Mouse (Mus musculus) Patski (cell line): ENCODE data around the gene Csad. TPM values are rescaled to one million over a fixed set of nuclear protein-coding genes. Genes with fewer than 3 reads are reported as not detected.
"Not testable (repeated sequence)": the region's sequence is repeated elsewhere in the genome, so short reads cannot be mapped to it uniquely, and the experiment has no call there.

ENCODE experiments used
- ATAC-seq: fragments of 100-300 bp; one replicate; pipeline ENCODE4 v1.8.0; 2021
- CTCF ChIA-PET: fragments of 350-600 bp; sonication (Branson Sonifier 250); formaldehyde crosslinking; loops from one replicate; lab custom pipeline; 2022; ENCODE audit warnings: inconsistent platforms; lab: Charles Lee
- POLR2A ChIA-PET: fragments of 350-600 bp; sonication (Branson Sonifier 250); formaldehyde crosslinking; loops from one replicate; lab custom pipeline; 2022; ENCODE audit warnings: antibody characterized with exemption, inconsistent platforms; lab: Charles Lee
- DNase-seq: peaks from one replicate; pipeline ENCODE4 v3.0.0-alpha.2; 2011; ENCODE audit warnings: low read depth, low spot score
- H3K27me3 ChIP-seq: fragments of 371-371 bp; one replicate; pipeline ENCODE4 v1.5.1; 2021
- CTCF ChIP-seq: fragments of 100-300 bp; IDR thresholded peaks from one replicate; pipeline ENCODE4 v1.5.1; 2021
- in situ Hi-C: fragments of 300-500 bp; cut with MboI; formaldehyde crosslinking; loops from 3 replicates; pipeline ENCODE4 v1.11.1; 2018; ENCODE audit warnings: low pct_unique_long_range_greater_than_20kb, mixed read lengths
- polyA plus RNA-seq: library from polyadenylated mRNA; unstranded; gene quantifications from one replicate; pipeline ENCODE4 v1.2.3, GENCODE M21; 2021

The Csad gene
- polyA plus RNA-seq, 1 experiment from 2014 or later: 79.6 TPM

DNA sequence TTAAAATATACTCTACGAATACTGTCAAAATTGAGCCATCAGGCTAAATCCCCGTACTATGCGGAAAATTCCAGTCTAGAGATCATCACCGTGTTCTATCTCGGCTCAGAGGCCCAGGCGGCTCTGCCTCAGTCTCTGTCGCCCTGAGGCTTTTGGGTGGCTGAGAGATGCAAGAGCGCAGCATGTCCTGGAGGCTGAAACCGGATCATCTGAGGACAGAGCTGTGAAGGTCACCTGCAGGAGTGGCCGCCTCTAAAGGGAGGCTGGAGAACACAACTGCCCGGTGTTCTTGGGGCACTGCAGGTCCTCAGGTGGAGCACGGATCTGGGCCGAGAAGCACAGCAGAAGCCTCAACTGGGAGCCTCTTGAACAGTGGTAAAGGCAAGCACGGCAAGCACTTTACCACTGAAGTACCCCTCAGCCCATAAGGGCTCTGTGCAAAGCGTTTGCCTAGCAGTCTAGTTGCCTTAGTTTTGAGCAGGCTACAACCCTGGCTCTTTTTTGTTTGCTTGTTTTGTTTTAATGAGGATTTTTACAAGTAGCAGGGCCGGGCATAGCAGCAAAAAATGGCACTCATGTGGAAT lies 28.7 kb downstream of the Csad start:
- ChIA-PET POLR2A (interaction anchor here (1.1 kb wide), 2 partner anchors 10 to 31 kb away, joined by 3 to 4 read pairs; no protein-coding TSS in a partner anchor), CTCF (interaction anchor here (1.8 to 6.1 kb wide), 4 partner anchors 10 to 60 kb away, joined by 3 to 71 read pairs (median 10); no protein-coding TSS in a partner anchor)
- in situ Hi-C loops: loop anchor here (5.0 kb wide), 1 partner anchor 46 kb away; no protein-coding TSS in a partner anchor
- no peak for TF ChIP-seq CTCF
- DNase-seq (no peak), ATAC-seq (no peak)
- H3K27me3 ChIP-seq: no peaks in the 10 kb centered on the region

DNA sequence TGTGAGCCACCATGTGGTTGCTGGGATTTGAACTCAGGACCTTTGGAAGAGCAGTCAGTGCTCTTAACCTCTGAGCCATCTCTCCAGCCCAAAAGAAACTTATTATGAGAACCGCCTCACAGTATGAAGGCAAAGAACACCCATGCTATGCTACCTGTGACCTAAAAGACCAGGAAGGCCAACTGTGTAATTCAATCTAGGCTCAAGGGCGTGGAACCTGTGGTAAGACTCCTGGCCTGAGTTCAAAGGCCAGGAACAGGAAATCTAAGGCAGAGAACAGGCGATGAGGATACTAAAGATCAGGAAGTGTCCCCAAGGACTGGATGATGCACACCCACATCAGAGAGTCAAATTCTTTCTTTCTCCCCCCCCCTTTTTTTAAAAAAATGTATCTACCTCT lies 30.9 kb downstream of the Csad start:
- H3K27me3 ChIP-seq: no peaks in the 10 kb centered on the region
- DNase-seq: no peak
- TF ChIP-seq CTCF: no peak
- POLR2A ChIA-PET: no interaction called here
- CTCF ChIA-PET: no interaction called here
- in situ Hi-C loops: no loop called here
- ATAC-seq: no peak

DNA sequence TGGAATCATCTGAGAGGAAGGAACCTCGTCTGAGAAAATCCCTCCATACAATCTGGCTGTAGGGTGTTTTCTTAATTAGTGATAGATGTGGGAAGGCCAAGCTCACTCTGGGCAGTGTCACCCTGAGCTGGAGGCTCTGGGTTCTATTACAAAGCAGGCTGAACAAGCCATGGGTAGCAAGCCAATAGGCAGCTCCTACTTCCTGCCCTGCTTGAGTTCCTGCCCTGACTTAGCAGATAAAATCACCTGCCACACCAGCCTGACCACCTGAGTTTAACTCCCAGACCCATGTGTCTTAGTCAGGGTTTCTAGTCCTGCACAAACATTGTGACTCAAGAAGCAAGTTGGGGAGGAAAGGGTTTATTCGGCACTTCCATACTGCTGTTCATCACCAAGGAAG lies 35.5 kb downstream of the Csad start:
- no peak for TF ChIP-seq CTCF
- ATAC-seq (no peak), DNase-seq (no peak)
- POLR2A ChIA-PET: no interaction called here
- in situ Hi-C loops: no loop called here
- CTCF ChIA-PET: interaction anchor here (1.1 kb wide), 1 partner anchor 9 kb away, joined by 4 read pairs; no protein-coding TSS in a partner anchor
- no peaks in the 10 kb centered on the region for H3K27me3 ChIP-seq

DNA sequence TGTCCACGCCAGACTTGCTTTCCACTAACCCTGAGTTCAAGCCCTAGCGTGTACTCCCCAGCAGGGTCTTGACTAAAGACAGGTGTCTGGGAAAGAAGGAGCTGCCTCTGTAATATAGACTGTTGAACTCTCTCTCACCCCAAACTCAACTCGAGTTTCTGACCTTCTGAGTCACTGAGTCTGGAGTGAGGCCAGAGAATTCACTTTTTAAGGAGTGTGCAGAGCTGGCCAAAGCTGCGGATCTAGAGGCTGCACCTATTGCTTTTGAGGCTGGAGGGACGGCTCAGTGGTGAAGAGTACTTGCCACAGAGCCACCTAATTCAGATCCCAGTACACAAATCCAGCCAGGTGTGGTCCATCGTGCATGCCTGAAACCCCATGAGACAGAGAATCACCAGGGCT lies 36.9 kb downstream of the Csad start:
- CTCF ChIA-PET: interaction anchor here (1.5 to 3.8 kb wide), 5 partner anchors 18 to 72 kb away, joined by 4 to 15 read pairs (median 5); partner anchors contain the start of gene Soat2
- DNase-seq (peak; percentile 75), ATAC-seq (peak; percentile 87)
- in situ Hi-C loops: no loop called here
- POLR2A ChIA-PET: no interaction called here
- TF ChIP-seq CTCF: no peak
- H3K27me3 ChIP-seq: no peaks in the 10 kb centered on the region

DNA sequence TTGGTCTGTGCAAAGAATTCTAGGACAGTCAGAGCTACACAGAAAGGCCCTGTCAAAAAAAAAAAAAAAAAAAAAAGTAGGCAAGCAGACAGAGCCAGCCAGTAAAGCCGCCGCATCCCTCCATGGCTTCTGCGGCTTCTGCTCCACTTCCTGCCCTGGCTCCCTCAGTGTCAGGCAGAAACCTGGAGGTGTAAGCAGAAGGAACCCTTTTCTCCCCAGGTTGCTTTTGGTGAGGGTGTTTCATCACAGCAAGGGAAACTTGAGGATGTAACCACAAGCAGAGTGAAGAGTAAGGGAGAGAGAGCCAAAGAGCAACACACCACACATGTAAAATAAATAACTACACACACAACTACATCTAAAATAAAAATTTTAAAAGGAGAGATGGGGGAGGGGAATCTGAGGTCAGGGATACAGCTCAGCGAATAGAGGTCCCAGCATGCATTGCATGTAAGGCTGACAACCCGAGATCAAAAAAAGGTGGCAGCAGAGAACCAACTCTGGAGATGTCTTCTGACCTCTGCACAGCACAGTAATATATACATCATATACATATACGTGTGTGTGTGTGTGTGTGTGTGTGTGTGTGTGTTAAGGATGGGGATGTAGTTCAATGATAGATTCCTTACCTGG lies 38.9 kb downstream of the Csad start:
- ChIA-PET CTCF (interaction anchor here (0.9 to 3.8 kb wide), 6 partner anchors 11 to 74 kb away, joined by 3 to 15 read pairs (median 5); partner anchors contain the start of genes Igfbp6 and Soat2), POLR2A (interaction anchor here (0.7 kb wide), 1 partner anchor 1056 kb away, joined by 3 read pairs; no protein-coding TSS in a partner anchor)
- H3K27me3 ChIP-seq: no peaks in the 10 kb centered on the region
- in situ Hi-C loops: no loop called here
- ATAC-seq (no peak), DNase-seq (no peak)
- TF ChIP-seq CTCF: no peak

DNA sequence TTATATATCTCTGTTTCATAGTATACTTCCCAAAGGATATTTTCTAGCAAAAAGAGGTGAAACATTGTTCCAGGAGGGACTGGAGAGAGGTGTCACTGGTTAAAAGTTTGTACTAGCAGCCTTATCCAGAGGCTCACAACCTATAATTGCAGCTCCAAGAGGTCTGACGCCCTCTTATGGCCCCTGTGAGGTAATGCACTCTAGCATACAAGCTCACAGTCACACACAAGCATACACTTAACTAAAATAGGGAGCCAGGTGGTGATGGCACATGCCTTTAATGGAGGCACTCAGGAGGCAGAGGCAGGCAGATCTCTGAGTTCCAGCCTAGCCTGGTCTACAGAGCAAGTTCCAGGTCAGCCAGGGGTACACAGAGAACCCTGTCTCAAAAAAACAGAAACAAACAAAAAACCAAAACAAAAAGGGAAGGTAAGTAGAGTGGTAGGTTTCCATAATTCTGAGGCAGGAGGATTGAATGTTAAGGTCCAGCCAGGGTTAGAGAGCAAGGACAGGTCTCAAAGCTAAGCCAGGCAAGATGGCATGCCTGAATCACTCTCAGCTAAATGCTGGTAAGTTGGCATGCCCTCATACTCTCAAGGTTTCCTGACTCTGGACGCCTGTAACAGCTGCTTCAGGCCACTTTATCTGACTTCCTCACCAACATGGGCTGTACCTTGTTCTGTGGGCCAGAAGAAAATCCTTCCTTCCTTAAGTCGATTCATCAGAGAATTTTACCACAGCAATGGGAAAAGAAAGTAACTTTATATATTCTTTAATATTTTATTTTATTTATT lies 40.4 kb downstream of the Csad start:
- no peak for DNase-seq
- ChIA-PET CTCF (interaction anchor here (3.8 kb wide), 1 partner anchor 15 kb away, joined by 15 read pairs; the partner anchor contains the start of gene Soat2), POLR2A (no interaction called here)
- ATAC-seq: no peak
- no peak for TF ChIP-seq CTCF
- in situ Hi-C loops: no loop called here
- H3K27me3 ChIP-seq: no peaks in the 10 kb centered on the region

DNA sequence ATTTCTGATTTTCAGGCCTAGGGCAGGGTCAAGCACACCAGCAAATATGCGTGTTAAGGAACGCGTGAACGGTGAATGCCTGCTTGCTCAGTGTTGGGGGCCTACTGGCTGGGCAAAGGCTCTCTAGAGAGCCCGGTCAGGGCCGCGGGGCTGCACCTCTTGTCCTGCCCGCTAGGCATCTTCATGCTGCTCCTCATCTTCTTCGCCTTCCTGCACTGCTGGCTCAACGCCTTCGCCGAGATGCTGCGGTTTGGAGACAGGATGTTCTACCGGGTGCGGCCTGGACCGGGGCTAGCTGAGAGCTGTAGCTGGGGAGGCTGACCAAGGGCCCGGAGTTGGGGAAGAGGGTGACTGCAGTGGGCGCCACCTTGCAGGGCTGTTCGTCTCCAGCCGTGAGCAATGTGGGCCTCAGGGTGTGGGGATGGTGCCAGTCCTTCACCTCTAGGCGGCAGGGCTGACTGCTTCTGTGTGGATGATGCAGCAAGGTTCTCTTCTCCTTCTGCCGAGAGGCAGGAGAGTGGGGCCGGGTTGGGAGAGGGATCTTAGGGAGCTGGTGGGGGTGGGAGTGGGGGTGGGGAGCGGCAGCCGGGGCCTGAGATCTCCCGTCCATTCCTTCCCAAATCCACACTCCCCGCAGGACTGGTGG lies 44.0 kb downstream of the Csad start:
- in situ Hi-C loops: no loop called here

DNA sequence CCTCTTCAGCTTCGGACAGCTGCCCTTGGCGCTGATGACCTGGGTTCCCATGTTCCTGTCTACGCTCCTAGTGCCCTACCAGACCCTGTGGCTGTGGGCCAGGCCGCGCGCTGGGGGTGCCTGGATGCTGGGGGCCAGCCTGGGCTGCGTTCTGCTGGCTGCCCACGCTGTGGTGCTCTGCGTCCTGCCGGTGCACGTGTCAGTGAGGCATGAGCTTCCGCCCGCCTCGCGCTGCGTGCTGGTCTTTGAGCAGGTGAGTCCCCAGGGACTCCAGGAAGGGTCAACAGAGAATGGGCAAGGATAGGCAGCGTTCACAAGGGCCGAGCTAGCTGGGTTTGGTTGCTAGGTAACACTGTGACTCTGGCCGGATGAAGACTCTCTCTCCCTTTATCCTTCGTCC lies 47.7 kb downstream of the Csad start:
- DNase-seq (no peak), ATAC-seq (no peak)
- ChIA-PET CTCF (interaction anchor here (0.8 to 1.5 kb wide), 4 partner anchors 11 to 79 kb away, joined by 3 to 4 read pairs (median 4); no protein-coding TSS in a partner anchor), POLR2A (interaction anchor here (1.4 kb wide), 1 partner anchor 57 kb away, joined by 4 read pairs; no protein-coding TSS in a partner anchor)
- TF ChIP-seq CTCF: no peak
- in situ Hi-C loops: no loop called here
- H3K27me3 ChIP-seq: no peaks in the 10 kb centered on the region

More for the DNA sequence above, 44.0 kb downstream of the Csad start:
- H3K27me3 ChIP-seq: no peaks in the 10 kb centered on the region
- ChIA-PET CTCF (interaction anchor here (1.7 kb wide), 1 partner anchor 17 kb away, joined by 4 read pairs; no protein-coding TSS in a partner anchor), POLR2A (no interaction called here)
- DNase-seq (no peak), ATAC-seq (no peak)
- no peak for TF ChIP-seq CTCF

DNA sequence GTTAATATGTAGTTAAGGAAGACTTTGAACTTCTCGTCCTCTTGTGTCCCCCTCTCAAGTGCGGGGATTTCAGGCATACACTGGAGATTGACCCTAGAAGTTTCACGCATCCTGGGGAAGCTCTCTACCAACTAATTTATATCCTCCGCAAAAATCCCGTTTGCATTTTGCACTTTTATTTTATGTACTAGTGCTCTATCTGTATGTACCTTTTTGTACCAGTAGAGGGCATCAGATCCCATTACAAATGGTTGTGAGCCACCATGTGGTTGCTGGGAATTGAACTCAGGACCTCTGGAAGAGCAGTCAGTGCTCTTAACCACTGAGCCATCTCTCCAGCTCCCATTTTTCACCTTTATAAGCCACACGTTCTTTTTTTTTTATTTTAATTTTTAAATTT lies 49.5 kb downstream of the Csad start:
- in situ Hi-C loops, ATAC-seq, DNase-seq, H3K27me3 ChIP-seq: not testable (repeated sequence)
- POLR2A ChIA-PET: interaction anchor here (0.6 to 0.8 kb wide), 2 partner anchors 25 to 49 kb away, joined by 3 read pairs; no protein-coding TSS in a partner anchor
- CTCF ChIA-PET: interaction anchor here (1.1 to 2.1 kb wide), 2 partner anchors 8 to 55 kb away, joined by 3 to 7 read pairs; partner anchors contain the start of gene Tns2

DNA sequence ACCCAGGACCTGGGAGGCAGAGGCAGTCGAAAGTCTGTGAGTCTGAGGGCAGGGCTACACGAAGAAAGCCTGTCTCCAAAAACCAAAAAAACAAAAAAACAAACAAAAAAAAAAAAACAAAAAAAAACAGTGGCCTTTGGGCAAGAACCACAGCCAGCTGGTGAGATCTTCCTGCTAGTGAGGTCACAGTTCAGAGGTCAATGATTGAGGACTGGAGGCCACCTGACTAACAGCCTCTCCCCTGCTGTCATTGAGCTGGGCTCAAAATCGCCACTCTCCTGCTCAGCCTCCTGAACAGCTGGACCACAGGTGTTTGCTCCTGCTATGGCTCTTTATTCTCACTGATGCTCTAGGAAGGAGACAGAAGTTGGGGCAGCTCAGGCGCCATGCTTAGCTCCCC lies 51.9 kb downstream of the Csad start:
- in situ Hi-C loops: no loop called here
- ATAC-seq (no peak), DNase-seq (no peak)
- no peak for TF ChIP-seq CTCF
- ChIA-PET CTCF (interaction anchor here (0.8 kb wide), 1 partner anchor 73 kb away, joined by 3 read pairs; no protein-coding TSS in a partner anchor), POLR2A (interaction anchor here (0.8 kb wide), 1 partner anchor 11 kb away, joined by 4 read pairs; no protein-coding TSS in a partner anchor)
- no peaks in the 10 kb centered on the region for H3K27me3 ChIP-seq
